Mouse (Mus musculus): Measurements from ENCODE around the gene Vcp.
A peak's percentile ranks its signal among the peaks of the same experiment; 100 is the strongest.

Vcp gene

DNA sequence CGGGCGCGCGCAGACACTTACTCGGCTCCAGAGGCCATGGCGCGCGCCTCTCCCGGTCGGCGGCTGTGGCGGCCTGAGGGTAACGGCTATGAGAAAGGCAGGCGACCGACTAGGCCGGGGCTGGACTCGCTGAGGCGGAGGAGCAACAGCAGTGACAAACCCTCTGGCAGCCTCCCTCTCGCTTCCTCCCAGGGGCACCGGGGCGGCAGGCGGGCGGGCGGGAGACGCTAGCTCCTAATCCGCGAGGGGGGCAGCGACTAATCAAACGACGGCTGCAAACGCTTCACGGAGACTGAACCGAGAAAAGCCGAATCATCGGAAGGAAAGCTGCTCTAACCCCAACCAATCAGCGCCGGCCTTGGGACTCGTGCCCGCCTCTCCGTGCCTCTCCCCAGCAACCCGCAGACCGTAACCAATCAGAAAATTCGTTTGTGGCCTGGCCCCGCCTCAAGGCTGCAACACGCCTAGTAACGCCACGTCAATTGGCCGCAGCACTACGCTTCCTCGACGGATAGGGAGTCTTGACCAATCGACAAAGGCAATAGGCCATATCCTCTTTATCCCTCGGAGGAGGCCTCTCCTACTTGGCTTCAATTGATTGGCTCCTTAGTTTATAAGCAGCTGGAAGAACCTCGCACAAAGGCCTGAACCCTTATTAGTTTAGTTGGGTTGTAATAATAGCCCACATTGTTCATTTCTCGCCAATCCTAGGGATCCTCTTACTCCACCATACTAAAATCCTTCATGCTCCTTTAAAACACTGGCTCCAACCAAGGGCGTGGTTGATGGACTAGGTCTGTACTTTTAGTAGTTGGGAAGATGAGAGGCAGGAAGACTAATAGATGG lies at the start of gene Vcp:
Gene Vcp (minus strand): TSS at position 367 of the 846 bp plus-strand sequence.
- DNase-seq (ENCODE audit: low spot score): peak; percentile 95

GRCm38 (mm10) chr4:43047231-43047630 lies 46.9 kb upstream of the Vcp start:
- DNase-seq (ENCODE audit: low spot score): peak; percentile 90

GRCm38 (mm10) chr4:43046607-43047006 lies 46.3 kb upstream of the Vcp start:
- DNase-seq (ENCODE audit: low spot score): no peak

- DNase-seq (ENCODE audit: low spot score): peak; percentile 85
These were observed 45.5 kb upstream of the Vcp start, which contains the start of gene Fam214b for GRCm38 (mm10) chr4:43045659-43046302. Gene Fam214b (minus strand): TSS chr4:43046220.

GRCm38 (mm10) chr4:43045285-43045658 lies 45.0 kb upstream of the Vcp start:
- DNase-seq (ENCODE audit: low spot score): no peak

DNA sequence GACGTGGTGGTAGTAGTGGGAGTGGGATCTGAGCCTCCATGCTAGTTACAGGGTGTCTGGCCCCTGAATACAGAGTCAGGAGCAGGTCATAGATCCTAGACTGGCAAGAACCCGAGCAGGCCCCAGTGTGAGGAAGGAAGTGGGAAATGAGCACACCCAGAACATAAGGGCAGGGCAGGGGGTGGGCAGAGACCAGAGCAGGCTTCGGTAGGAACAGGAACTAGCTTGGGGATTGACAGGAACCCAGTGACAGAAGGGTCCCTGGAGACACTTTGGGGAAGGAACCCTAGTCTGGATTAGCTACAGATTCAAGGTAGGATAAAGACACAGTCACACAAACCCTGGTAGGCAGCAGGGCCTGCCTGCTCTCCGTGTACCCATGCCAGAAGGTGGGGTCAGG lies 44.4 kb upstream of the Vcp start:
- DNase-seq (ENCODE audit: low spot score): no peak

GRCm38 (mm10) chr4:43043644-43044357 lies 43.5 kb upstream of the Vcp start:
- DNase-seq (ENCODE audit: low spot score): no peak

GRCm38 (mm10) chr4:43040881-43041547 lies 40.7 kb upstream of the Vcp start:
- no peak for DNase-seq (ENCODE audit: low spot score)

- DNase-seq (ENCODE audit: low spot score): peak; percentile 80
These were observed 39.8 kb upstream of the Vcp start for GRCm38 (mm10) chr4:43040114-43040572.

- no peak for DNase-seq (ENCODE audit: low spot score)
These were observed 39.3 kb upstream of the Vcp start for GRCm38 (mm10) chr4:43039609-43040008.

- DNase-seq (ENCODE audit: low spot score): no peak
These were observed 38.5 kb upstream of the Vcp start for GRCm38 (mm10) chr4:43038567-43039495.

DNA sequence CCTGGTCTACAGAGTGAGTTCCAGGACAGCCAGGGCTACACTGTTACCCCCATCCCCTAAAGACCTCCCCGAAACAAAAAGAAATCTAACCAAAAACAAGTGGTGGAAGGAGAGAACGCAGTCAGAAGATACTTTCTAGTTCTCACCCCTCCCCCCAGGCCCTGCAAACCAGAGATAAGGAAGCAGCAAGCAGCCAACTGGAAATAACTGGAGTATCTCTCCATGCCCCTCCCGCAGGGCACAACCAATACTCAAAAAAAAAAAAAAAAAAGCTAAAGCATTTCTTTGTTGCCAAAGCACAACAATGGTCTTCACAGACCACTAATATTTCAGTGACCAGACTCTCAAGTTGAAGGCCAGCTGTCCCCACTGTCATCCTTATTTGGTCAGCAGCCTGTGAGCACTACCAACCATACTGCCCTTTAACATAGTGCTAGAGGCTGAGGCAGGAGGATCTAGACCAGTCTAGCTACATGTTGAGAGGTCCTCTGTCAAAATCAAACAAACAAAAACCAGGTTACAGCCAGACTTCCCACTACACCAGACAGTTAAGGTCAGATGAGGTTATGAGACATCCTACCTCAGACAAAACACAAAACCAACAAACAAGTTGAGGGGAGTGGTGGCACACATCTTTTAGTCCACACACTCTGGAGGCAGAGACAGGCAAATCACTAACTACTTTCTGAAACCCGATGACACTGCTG lies 37.7 kb upstream of the Vcp start:
- DNase-seq (ENCODE audit: low spot score): no peak

DNA sequence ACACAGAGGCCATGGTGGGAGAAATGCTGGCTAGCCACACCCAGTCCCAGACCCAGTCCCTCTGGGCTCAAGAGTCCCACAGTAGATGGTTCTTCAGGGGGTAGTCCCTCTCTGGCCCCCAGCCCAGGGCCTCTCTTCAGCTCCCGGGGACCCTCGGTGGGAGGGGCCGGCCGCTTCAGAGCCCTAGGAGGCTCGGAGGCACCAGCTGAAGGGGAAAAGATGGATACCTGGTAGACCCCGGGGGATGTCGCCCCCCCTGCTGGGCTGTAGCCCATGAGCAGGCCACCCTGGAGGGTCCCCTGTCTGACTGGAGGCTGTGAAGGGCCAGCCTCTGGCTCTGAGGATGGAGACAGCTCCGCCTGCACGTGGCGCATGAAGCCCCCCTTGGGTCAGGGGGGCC lies 36.0 kb upstream of the Vcp start:
- no peak for DNase-seq (ENCODE audit: low spot score)

DNA sequence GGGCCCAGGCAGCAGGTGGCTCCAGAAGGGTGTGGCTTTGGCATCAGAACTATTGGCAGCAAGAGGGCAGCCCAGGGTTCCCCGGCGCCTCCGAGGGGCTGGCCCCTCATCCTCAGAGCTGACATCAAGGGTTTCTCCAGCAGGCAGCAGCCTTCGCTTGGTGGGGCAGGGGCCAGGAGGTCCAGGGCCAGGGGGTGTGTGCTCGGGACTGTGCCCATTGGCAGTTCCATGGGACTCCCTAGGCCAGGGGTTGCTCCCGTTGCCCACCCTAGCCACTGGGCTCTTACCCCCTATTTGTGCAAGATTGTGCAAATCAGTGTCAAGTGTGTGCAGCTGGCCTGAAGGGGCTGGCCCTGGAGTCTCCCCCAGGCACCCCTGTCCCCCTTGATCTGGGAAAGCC lies 35.5 kb upstream of the Vcp start:
- DNase-seq (ENCODE audit: low spot score): no peak

DNA sequence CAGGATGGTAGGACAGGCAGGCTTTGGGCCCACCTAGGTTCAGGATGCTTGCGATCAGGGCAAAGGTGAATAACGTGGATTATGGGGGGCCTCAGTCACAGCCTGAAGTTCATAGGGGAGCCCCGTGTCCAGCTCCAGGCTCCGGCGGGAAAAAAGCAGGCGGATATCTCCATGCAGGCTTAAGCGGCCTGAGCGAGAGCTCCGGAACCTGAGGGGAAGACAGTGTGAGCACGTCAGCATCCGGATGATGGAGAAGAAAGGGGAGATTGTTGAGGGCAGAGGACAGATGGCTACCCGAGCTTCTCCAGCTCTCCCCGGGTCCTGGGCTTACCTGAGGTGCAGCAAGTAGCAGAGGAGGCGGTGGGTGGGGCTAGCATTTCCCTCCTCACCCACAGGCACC lies 33.2 kb upstream of the Vcp start:
- DNase-seq (ENCODE audit: low spot score): no peak

DNA sequence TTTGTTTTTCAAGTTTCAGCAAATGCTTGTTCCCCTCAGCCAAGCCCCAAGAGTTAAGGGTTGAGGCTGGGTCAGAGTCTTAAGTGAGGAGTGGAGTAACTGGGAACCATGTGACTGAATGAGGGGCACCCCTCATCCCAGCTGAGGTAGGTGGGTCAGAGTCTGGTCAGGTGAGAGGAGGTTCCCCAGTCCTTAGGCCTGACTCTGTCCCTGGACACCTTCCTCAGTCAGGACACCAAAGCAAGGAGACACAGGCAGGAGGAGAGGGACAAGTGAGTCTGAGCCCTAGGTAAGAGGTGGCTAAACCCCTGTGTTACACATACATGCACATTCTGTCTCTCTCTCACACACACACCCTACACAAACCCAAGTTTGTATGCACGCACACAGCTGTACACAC lies 32.2 kb upstream of the Vcp start:
- no peak for DNase-seq (ENCODE audit: low spot score)

GRCm38 (mm10) chr4:43031237-43031995 lies 31.1 kb upstream of the Vcp start, which contains the start of gene Stoml2:
Gene Stoml2 (minus strand): TSS chr4:43031710.
- DNase-seq (ENCODE audit: low spot score): peak; percentile 86

- no peak for DNase-seq (ENCODE audit: low spot score)
These were observed 30.5 kb upstream of the Vcp start for GRCm38 (mm10) chr4:43030780-43031230.

GRCm38 (mm10) chr4:43030352-43030751 lies 30.0 kb upstream of the Vcp start:
- DNase-seq (ENCODE audit: low spot score): no peak

All from layer of hippocampus, adult 9-10 months (tissue).